Mouse (Mus musculus) kidney, postnatal 4 days (tissue): ENCODE measurements around the gene Uqcc2.

ENCODE experiments used
- DNase-seq, 2 experiments: peaks; one replicate each; pipeline ENCODE4 v3.0.0; 2021; ENCODE audit warnings: mixed read lengths in 2 of 2

Uqcc2 gene

GRCm38 (mm10) chr17:27074236-27074635 is 59.5 kb downstream of the Uqcc2 start:
- DNase-seq: no peak

GRCm38 (mm10) chr17:27073778-27074177 is 59.9 kb downstream of the Uqcc2 start:
- no peak for DNase-seq

GRCm38 (mm10) chr17:27073126-27073525 is 60.6 kb downstream of the Uqcc2 start:
- DNase-seq: no peak
